Mouse (Mus musculus): Measurements from ENCODE around the gene Kcp.

The Kcp gene

DNA sequence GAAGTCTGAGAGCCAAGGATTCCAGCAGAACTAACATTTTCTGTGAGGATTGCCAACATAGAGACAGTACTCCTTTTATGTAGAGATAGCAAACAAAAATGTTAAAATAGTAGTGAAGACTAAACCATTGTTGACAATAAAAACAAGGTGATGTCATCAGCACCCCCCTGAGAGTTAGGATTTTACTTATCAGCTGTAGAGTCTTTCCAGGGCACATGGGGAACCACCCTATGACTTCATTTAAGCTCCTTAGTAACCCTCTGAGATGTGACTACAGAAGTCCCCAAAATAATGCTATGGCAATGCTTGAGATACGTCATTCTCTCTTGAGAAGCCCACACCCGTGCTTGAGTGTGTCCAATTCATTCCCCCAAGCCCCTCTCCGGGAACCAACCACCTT, 44.4 kb downstream of the Kcp start:
- DNase-seq (ENCODE audit: low read depth, low spot score), result no peak

DNA sequence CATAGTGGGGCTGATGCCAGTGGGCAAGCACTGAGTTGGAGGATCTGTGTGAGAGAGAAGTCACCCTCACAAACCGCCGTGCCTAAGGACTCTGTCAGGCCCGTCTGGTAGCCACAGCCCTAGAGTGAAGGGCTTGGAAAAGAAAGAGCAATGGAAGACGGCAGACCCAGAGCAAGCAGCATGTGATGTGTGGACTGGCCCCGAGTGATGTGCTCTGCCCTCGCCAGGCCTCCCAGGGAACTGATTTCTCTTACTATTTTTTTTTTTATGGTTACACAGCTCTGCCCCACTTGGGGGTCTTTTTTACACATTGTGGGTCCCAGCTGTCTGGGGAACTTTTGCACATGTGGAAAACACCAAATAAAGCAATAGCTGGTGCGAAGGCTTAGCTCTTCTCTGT, 46.2 kb downstream of the Kcp start:
- DNase-seq (ENCODE audit: low read depth, low spot score), result no peak

DNA sequence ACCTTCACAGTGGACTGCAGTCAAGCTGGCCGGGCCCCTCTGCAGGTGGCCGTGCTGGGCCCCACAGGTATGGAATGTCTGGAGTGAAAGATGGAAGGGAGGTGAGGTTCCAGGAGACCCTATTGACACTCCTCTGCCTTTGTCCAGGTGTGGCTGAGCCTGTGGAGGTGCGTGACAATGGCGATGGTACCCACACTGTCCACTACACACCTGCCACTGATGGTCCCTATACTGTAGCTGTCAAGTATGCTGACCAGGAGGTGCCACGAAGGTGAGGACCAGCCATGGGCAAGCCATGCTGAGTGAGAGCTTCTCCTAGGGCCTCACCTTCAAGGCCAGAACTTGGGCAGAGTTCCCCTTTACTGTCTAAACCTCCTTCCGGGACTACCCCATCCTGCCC, 57.1 kb downstream of the Kcp start:
- no peak for DNase-seq (ENCODE audit: low read depth, low spot score)

DNA sequence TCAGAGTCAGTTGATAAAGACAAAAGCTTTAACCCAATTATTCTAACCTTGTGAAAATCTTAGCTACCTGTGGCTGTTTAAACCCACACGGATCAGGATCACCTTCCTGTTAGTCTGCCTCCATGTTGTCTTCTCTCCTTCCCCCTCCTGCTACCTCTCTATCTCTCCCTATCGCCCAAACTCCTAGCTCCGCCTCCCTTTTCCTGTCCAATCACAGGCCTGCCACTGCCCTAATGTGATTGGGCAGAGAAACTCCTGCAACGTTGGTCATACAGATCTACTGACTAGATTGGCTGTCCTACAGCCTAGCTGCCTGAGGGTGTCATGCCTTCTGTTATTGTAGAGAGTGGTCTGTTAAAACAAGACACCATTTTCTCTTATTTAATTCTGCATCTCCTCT, 57.9 kb downstream of the Kcp start:
- peak; percentile 94 for DNase-seq (ENCODE audit: low read depth, low spot score)

DNA sequence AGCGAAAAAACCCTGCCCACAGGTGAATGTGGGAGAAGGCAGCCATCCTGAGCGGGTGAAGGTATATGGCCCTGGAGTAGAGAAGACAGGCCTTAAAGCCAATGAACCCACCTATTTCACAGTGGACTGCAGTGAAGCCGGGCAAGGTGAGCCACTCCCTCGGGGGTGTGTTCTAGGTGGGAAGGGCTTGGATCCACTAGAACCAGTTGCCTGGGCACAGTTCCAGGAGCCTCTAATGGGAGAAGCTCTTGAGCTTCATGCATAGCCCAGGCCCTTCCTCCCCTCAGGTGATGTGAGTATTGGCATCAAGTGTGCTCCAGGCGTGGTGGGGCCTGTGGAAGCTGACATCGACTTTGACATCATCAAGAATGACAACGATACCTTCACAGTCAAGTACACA, 62.4 kb downstream of the Kcp start:
- DNase-seq (ENCODE audit: low read depth, low spot score), result no peak

DNA sequence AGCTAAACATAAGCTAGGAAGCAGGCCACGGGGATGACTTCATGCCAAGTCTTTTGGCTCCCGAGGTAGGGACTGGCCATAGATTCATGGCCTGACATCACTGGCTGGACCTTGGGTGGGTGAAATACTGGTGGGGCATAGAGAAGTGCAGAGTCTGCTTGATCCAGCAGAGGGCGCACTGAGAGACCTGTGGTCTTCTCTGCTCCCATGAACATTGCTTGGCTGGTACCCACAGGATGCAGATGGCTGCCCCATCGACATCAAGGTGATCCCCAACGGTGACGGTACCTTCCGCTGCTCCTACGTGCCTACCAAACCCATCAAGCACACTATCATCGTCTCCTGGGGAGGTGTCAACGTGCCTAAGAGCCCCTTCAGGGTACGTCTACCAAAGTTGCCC, 63.0 kb downstream of the Kcp start:
- peak; percentile 75 for DNase-seq (ENCODE audit: low read depth, low spot score)

DNA sequence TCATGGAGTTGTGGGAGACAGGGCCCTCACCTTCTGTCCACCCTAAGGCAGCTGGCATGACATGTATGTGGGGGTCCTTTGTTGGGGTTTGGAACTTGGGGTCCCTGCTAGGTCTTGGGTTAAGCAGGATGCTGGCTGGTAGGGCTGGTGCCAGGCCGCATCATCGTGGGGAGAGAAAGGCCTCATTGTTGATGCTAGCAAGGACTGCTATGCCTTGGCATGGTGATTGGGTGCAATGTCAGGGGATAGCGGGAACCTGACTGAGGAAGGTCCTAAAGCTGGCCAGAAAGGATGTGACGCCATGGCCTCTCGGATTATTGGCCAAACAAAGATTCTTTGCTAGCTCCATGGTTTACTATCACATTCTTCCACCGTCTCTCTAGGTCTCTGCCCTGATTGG, 68.0 kb downstream of the Kcp start:
- no peak for DNase-seq (ENCODE audit: low read depth, low spot score)

DNA sequence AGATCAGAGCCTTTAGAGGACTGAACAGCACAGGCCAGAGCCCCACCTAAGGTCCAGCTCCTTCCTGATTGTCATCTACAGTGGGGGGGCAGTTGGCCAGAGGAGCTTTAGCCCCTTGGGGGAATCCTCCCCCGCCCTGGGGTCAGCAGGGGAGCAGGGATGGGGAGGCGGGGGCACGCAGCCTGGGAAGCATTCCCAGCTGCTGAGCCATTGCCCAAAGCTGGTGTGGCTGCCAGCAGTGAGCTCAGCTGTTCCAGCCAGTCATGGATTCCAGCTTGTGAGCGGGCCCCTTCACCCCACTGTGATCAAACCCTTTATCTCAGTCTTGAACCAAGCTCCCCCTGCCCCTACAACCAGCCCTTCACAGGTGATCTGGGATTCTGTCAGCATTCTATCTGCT, 68.5 kb downstream of the Kcp start:
- no peak for DNase-seq (ENCODE audit: low read depth, low spot score)

DNA sequence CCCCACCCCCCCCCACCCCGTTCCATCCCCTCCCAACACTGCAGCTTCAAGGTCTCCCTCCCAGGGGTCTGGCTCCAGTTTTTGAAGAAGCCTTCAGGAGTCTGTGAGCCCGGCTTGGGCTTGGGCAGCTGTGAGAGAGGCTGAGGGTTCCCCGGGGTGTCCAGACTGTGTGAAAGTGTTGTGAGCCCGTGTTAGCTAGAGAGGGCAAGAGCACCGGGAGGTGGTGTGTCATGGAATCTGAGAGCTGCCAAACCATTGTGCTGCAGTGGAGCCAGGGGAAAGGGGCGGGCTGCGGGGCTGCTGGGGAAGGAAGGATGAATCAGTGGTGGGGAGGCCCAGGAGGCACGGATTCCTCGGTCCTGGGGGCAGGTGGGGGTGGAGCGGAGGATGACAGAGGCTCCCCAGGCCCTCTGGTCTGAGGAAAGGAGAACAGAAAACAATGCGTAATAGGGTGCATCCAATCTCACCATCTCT, 71.3 kb downstream of the Kcp start:
- DNase-seq (ENCODE audit: low read depth, low spot score), result no peak

DNA sequence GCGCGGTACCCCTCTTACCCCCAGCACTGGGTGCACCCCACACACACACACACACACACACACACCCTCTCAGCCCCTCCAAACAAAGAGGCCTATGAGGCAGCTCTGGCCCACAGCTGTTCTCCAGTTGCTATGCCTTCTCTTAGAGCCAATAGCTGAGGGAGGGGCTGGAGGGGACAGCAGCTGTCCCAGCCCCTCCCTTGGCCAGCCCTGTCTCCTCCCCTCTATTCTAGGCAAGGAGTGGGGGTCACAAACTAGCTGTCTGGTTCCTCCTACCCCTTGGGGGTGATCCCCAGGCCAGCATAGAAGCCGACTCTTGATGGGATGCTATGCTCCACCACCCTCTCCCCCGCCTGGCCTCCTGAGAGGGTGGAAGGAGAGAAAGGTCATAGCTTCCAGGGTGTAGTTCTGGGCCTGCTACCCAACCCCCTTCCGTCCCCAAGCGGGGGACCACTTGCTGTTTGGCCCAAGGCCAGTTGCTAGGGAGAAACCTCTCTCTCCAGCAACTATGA, 71.8 kb downstream of the Kcp start:
- DNase-seq (ENCODE audit: low read depth, low spot score), result no peak

DNA sequence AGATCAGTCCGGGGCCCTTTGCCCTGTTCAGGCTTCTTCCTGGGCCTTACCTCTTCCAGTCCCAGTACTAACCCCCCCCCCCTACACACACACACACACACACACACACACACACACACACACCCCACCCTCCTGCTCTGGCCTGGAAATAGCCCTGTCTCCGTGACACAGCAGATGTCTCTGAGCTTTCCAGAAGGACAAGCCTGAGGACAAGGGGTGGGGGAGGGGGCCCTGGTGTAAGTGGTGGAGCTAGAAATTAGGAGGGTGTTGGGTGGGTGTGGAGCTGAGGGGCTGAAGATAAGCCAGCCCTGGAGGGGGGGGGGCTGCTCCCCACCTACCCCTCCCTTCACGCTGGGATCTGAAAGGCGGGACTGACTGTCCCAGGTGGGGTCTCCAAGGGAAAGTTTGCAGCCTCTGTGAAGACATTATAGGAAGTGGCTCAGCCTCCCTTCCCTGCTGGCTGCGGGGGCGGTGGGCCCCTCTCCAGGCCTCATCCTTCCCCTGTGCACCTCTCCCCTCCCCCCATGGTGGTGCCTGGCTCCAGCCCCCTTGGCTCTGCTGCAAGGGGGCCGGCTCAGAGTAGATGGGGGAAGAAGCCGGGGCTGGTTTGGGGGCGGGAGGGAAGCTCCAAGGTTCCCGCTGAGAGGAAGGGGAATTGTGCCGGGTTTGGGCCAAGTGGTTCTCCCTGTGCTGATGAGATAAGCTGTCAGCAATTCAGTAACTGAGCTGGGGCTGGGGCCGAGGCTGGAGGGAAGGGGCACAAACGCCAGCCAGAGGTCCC, 72.7 kb downstream of the Kcp start:
- peak; percentile 39 for DNase-seq (ENCODE audit: low read depth, low spot score)

DNA sequence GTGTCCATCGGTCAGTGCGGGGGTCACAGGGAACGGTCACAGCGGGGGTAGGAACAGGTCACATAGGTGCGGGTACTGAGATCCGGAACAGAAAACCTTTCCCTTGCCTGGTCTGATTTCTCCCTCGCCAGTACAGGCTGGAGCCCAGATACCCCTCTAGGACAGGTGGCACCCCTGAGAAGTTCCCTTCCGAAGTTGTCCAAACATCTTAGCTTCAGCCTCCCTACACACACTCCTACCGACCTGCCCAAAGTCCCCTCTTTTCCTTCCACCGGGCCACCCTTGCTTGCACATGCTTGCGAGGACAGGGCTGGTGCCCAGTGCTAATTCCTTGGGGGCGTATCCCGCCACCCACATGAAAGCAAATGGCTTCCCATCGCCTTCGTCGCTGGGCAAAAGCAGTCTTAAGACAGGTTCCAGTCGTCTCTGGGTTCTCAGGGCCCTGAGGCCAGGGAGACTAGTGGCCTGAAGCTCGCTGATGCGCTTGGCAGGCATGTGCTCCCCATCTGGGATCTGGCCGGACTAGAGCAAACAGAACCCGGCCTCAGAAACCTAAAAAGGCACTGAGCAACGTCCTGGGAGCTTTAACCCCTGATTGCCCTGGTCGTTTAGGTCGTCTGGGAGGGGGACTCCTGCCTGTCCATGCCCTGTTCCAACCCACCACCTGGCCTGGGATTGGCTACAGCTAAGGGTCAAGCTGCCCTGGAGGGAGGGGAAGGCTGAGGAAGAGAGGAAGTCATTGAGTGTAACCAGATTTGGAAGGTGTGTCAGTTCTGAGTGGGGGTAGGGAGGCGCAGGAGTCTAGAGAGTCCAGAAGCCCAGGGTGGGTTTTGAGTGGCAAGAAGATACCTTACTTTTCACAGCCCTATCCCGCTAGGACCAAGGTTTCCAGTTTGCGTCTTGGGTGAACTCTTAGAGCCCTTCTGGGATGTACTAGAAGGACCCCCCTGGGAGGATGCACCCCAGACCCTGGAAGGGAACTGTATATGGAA, 73.7 kb downstream of the Kcp start:
- DNase-seq (ENCODE audit: low read depth, low spot score), result peak; percentile 42

DNA sequence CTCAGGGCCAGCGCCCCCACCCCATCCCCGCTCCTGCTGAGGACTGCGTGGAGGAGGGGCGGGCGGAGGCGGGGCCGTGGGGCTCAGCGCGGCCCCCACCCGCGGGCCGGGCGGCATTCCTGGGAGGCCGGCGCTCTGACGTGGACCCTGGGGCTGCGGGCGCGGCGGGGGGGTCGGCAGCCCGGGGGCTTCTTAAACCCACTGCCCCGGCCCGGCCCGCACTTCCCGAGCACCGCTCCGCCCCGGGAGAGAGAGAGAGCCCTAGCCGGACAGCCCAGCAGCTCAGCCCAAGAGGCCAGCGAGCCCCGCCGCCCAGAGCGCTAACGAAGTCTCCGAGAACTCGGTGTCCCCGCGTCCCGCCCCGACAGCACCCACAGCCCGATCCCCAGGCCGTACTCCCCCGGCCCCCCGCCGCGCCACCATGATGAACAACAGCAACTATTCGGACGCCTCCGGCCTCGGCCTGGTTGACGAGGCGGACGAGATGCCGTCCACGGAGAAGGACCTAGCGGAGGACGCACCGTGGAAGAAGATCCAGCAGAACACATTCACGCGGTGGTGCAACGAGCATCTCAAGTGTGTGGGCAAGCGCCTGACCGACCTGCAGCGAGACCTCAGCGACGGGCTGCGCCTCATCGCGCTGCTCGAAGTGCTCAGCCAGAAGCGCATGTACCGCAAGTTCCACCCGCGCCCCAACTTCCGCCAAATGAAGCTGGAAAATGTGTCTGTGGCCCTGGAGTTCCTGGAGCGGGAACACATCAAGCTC, 74.5 kb downstream of the Kcp start, which contains the start of gene Flnc:
TSS of gene Flnc (plus strand) at position 219 of the 766 bp plus-strand sequence.
- DNase-seq (ENCODE audit: low read depth, low spot score), result peak; percentile 54

DNA sequence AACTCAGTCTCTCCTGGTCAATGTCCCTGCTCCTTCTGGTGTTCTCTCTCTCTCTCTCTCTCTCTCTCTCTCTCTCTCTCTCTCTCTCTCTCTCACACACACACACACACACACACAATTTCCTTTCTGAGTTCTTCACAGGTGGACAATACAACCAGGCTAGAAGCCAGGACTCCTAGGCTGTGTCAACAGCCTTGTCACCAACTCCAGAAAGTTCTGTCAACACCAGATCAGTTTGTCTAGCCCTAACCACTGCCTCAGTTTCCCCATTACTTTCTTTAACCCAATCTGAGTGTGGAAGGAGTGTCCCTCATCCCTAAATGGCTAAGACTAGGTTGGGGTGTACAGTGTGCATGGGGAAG, 75.1 kb downstream of the Kcp start:
- no peak for DNase-seq (ENCODE audit: low read depth, low spot score)

DNA sequence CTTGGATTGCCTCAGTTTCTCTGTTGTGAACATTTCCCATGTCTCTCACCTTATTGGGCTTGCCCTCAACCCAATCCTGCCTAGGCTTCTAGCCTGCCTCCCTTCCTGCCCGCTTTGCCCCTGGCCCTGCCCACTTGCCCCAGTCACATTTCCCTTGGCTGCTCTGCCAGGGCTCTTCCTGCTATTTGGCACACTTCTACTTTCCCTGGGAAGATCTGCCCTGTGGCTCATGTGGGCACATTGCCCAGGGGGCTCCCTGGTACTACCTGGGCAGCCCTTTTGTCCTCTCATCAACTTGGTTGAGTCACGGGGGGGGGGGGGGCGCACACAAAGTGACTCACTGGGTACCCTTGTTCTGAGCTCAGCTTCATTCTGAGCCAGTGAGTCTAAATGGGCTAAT, 75.6 kb downstream of the Kcp start:
- DNase-seq (ENCODE audit: low read depth, low spot score), result no peak

DNA sequence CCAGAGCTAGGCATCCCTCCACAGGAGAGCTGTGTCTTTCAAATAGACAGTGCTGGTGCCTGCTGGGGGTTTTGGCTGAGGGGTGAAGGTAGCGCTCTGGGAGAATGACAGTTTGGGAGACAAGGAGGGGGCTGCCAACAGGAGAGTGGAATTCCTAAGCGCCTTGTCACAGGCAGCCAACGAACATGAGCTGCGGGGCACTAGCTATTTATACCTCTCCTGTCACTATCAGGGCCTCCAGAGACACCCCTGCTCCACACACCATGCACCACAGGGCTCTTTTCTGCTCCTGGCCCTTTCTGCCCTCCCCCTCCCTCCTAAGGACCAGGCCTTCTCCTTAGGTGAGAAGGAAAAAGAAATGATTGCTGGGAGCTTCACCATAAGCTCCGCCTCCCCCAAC, 76.3 kb downstream of the Kcp start:
- DNase-seq (ENCODE audit: low read depth, low spot score), result no peak

DNA sequence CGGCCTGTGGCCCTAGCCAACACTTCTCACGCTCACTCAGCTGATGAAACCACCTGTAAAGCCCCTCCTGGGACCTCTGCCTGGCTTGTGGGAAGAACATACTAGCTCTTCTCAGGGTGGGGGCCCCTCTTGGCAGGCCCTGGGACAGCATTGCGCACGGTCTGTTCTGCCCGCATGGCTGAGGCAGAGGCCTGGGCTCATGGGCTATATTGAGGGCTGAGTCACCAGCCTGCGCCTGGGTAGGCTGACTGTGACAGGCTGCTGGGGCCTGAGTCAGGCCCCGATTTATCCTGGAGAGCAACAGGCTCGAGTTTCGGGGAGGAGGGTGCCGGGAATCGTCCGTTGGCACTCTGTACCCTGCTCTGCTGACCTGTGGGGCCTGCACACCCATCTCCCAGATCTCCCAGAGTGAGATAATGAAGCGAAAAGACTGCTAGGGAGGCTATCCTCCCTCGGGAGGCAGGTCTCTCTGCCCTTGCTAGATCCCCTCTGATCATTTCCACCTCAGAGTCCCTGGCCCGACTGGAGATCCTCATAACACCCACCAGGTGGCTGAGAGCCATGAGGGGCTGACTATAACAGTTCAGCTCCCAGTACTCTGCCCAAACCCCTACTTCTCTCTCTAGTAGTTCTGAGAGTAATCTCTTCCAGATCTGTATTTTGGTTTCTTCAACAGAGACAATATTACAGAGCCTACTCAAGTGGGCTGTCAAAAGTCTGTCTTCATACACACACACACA, 76.9 kb downstream of the Kcp start:
- no peak for DNase-seq (ENCODE audit: low read depth, low spot score)

DNA sequence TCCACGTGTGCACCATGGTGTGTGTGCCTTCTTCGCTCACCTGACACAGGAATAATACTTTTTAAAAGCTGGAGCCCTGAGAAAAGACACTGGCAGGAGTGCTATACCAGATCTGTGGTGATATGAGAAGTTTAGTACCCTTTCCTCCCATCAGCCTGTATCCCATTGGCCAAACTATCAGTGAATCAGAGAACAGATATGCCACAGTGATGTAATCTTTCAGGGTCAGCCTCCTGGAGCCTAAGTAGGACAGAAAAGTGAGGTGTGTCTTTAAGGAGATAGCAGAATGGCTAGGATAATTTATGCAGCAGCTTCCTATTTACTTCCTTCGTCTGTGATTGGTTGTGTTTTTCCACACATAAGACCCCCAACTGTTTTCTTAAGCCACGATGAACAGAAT, 79.6 kb downstream of the Kcp start:
- no peak for DNase-seq (ENCODE audit: low read depth, low spot score)

DNA sequence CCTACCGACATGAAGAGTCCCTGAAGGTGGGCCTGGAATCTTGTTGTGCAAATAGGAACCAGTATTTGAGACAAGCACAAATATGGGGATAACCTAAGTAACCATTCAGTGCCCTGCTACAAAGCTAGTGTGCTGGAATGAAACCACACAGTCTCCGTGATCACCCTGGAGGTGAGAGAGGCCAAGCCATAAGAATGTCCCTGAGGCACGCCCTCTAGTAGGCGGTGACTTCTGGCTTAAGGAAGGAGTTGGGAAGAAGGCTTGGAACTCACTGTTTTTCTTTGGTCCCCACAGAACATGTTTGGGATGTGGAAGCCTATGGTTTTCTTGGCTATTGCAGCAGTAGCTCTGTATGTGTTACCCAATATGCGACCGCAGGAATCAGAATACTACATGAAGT, 81.4 kb downstream of the Kcp start:
- DNase-seq (ENCODE audit: low read depth, low spot score), result peak; percentile 63

DNA sequence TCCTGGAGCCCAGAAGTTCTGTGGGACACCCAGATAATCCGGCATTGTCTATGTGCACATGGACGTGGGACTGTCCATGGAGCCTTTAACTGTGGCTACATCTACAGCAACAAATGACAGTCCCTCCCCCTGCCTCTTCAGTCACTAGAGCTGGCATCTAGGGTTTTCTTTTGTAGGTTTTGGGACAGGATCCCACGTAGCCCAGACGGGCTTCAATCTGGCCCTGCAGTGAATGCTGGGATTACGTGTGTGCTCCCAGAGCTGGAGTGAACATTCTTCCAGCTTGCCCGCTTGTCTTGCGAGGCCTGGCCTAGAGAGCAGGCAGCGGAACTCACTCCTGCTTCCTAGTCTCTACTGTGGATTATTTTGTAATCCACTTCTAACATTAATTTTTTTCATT, 82.6 kb downstream of the Kcp start:
- no peak for DNase-seq (ENCODE audit: low read depth, low spot score)
